Mouse (Mus musculus) gastrocnemius, adult 2 months (tissue): ENCODE measurements around the gene Scap. TPM values are rescaled to one million over a fixed set of nuclear protein-coding genes. Genes with fewer than 3 reads are reported as not detected.

Source experiments
- DNase-seq: peaks from one replicate; pipeline ENCODE4 v3.0.0; 2022
- H3K27ac ChIP-seq: fragments of 200-600 bp; 2 replicates; pipeline ENCODE4 v1.8.1; 2022; ENCODE audit warnings: mild to moderate bottlenecking
- H3K4me3 ChIP-seq: fragments of 200-600 bp; 2 replicates; pipeline ENCODE4 v1.8.1; 2022; ENCODE audit warnings: mild to moderate bottlenecking, moderate library complexity
- CTCF ChIP-seq: fragments of 200-600 bp; IDR thresholded peaks from 2 replicates; pipeline ENCODE4 v1.8.1; 2022; ENCODE audit warnings: antibody characterized with exemption, mild to moderate bottlenecking, moderate library complexity
- intact Hi-C: fragments of 180-260 bp; cut with DNase I; formaldehyde crosslinking; loops from one replicate; pipeline ENCODE4 v1.15.1; 2025
- total RNA-seq, 2 experiments: library from RNA; stranded (reverse); gene quantifications; 2 replicates each; pipeline ENCODE4 v1.2.3; 2021

The Scap gene
- total RNA-seq, 2 experiments from 2014 or later, result 16.6 to 17.0 TPM

DNA sequence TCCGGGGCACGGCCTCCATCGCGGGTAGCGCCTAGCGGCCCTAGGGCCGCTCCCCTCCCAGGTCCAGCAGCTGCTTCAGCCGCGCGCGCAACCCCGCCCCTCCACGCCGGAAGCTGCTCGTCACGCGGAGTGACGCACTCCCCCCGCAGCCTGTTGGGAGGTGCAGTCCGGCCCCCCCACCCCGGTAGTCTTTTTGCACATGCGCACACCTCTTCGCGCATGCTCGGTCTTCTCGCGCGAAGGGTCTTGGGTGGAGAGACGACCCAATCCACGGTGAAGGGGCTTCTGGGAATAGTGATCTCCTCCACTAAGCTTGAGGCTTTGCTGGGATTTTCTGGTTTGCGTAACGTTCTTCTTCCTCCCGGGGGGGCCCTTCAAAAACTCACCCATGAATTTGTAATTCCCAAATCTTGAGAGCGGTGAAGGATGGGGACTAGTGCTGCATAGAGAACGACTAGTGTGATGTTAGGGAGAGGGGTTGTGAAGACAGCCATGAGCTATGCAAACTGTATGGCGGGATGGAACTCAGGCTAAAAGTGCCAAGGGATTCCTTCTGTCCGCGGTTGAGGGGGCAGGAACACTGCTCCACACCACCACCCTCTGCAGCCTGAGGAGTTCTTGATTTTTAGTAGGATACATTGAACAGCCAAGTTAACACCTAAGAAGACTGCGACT is 75.1 kb downstream of the Scap start, which contains the start of gene Ptpn23:
Ptpn23 (minus strand) TSS at position 115 of the 675 bp plus-strand sequence.
- H3K4me3 ChIP-seq, result peak within 1 kb of the TSS; percentile 79
- intact Hi-C loops, result loop anchor here (5.0 kb wide), 1 partner anchor 76 kb away; the partner anchor contains the start of gene Scap
- no peak for TF ChIP-seq CTCF
- peak within 1 kb of the TSS; percentile 95 for H3K27ac ChIP-seq
- peak; percentile 97 for DNase-seq

DNA sequence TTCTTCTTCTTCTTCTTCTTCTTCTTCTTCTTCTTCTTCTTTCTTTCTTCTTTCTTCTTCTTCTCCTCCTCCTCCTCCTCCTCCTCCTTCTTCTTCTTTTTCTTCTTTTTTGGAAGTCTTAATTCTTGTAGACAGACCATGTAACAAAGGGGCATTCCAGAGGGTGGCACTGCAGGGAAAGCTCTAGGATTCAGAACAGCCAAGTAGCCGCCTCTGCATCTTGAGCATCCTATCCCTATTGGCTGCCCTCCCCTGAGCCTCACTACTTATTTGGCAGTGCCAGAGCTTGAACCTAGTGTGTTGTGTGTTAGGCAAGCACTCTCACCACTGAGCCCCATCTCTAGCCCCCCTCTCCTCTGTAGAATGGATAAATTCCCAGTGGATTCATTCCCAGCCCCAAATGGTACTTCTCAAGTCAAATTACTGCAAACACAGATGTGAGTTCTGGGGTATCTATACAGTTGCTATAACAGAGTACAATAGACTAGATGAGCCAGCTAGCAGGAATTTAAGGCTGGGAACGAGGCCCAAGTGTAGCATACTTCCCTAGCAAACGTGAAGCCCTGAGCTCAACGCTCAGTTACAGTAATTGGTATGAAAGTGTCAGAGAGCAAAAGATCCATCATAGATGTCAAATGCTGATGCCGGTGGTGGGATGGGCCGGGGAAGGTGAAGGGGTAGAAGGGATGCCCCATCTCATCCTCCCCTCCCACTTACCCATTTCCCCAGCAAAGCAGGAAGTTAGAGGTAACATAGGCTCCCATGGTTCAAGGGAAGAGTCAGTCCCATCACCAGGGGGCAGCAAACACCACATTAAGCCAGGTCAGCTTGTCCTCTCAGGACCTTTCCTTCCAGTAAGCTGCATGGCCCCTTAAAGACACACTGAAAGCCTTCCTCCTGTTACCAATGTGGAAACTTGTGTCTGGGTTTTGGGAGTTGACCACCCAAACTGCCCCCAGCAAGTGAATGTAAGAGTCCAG is 78.1 kb downstream of the Scap start:
- peak; percentile 87 for TF ChIP-seq CTCF
- intact Hi-C loops, result loop anchor here (1.0 to 5.0 kb wide), 5 partner anchors 220 to 461 kb away; no protein-coding TSS in a partner anchor
- DNase-seq, result peak; percentile 88

DNA sequence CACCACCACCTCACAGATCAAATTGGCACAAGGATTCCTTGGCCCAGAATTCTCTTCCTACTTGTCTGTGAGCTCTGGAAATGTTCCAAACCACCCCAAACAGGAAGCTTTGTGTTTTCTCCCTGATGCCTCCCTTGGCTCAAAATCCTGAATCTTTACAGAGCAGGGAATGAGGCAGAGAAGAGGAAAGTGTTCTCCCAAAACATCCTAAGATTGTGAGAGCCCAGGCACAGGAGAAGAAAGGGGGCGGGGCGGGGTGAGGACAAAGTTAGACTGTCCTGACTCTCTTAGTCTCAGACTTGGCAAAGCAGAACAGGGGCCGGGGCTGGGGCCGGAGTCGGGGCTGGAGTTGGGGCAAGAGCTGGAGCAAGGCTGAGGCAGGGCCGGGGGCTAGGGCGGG is 79.8 kb downstream of the Scap start:
- no peak for DNase-seq
- Histone ChIP-seq H3K27ac (no peak overlapping the region), H3K4me3 (no peak overlapping the region)
- no peak for TF ChIP-seq CTCF
- intact Hi-C loops, result loop anchor here (5.0 kb wide), 1 partner anchor 459 kb away; no protein-coding TSS in a partner anchor

More for the DNA sequence above, 78.1 kb downstream of the Scap start:
- Histone ChIP-seq H3K4me3 (no peak overlapping the region), H3K27ac (peak overlapping the region; percentile 24; the same call in 1 of the 2 replicates)

DNA sequence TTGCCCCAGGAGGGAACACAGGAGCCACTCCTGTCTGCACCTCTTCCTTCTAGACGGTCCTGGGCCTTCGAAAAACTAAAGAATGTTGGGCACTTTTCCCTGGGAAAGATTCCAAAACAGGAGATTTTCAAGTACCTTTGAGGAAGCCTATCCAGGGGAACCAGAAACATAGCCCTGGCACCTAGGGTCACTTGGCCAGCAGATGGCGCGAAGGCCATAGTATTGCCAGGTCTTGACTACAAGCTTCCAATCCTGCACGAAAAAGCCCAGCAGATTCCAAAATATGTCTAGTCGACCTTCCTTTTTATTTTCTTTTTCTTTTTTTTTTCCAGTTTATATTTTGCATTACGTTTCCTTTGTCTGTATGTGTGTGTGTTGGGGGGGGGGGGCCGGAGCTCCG is 80.7 kb downstream of the Scap start:
- intact Hi-C loops, result loop anchor here (5.0 kb wide), 1 partner anchor 459 kb away; no protein-coding TSS in a partner anchor
- Histone ChIP-seq H3K27ac (no peak overlapping the region), H3K4me3 (no peak overlapping the region)
- no peak for DNase-seq
- TF ChIP-seq CTCF, result peak; percentile 42

DNA sequence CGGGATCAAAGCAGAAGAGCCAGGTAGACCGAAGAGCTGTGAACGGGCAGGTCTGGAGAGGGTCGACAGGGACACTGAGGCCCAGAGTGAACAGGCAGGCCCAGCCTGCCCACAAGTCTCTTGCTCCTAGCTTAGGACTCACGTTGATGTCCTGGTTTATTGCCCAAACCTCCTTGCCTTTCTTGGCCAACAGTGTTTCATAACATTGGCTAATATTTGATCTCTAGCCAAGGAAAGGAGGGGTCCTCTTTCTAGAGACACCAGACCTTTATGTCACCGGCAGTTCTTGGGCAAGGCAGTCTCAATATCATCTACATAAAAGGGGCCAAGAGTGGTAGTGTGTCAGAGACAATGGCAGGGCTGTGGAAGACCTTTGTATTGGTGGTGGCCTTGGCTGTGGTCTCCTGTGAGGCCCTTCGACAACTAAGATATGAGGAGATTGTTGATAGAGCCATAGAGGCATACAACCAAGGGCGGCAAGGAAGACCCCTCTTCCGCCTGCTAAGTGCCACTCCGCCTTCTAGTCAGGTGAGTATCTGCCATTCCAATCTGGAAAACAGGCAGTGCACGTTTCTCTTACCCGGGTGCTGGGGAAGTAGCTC is 86.5 kb downstream of the Scap start, which contains the start of gene Ngp:
Ngp (plus strand) TSS at position 237 of the 602 bp plus-strand sequence.
- H3K27ac ChIP-seq, result no peak within 1 kb of the TSS
- intact Hi-C loops, result no loop called here
- TF ChIP-seq CTCF, result no peak
- H3K4me3 ChIP-seq, result no peak within 1 kb of the TSS
- DNase-seq, result no peak

DNA sequence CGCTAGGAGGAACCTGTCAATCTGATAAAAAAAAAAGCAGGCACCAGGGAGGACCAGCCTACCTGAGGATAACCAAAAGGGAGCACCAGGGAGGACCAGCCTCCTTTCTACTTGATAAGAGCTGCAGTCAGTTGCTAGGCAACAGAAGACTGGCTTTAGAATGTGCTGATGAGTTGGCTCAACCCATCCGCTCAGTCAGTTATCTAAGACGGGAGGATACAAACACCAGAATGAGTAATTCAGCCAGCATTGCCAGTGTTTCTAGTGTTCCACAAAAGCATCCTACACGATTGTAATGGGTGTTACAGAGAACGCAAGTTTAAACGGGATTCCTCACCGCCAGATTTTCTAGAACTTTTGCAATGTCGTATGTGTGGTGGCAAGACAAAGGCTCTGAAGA is 98.2 kb downstream of the Scap start:
- no peak for TF ChIP-seq CTCF
- no peak overlapping the region for H3K27ac ChIP-seq
- no peak for DNase-seq
- no peak overlapping the region for H3K4me3 ChIP-seq
- intact Hi-C loops, result no loop called here

DNA sequence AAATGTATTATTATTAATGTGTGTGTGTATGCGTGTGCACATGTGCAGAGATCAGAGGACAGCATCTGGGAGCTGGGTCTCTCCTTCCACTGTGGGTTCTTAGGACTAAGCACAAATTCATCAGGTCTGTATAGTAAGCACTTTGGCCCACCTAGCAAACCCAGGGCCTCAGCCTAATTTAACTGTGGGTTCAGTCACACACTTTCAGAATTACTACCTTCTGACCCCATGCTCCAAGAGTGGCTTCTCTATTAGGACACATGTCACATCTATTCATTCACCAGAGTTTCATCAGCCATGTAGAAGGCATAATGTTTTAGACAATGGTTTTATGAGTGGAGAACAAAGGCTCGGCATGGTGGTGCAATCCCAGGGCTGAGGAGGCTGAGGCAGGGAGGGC is 100.0 kb downstream of the Scap start:
- no peak for TF ChIP-seq CTCF
- Histone ChIP-seq H3K4me3 (no peak overlapping the region), H3K27ac (no peak overlapping the region)
- intact Hi-C loops, result no loop called here
- DNase-seq, result no peak

Other genes starting within 250 kb of the Scap start
- 10 to 100 TPM; 21.0 to 25.6 TPM for gene Smarcc1, start 215.6 kb upstream of the Scap start, total RNA-seq
- gene Dhx30, start 215.5 kb upstream of the Scap start, total RNA-seq, result 10 to 100 TPM; 28.2 to 35.5 TPM
- under 1 TPM in 1 of 2 experiments, not detected in 1; 0.25 TPM for gene Cspg5, start 89.5 kb upstream of the Scap start, total RNA-seq
- 1 to 10 TPM; 2.6 to 3.3 TPM for gene Elp6, start 28.1 kb upstream of the Scap start, total RNA-seq
- gene Ptpn23, start 74.9 kb downstream of the Scap start, total RNA-seq, result 10 to 100 TPM in 1 of 2 experiments, 1 to 10 TPM in 1; 8.5 to 10.0 TPM
- not detected for gene Ngp, start 86.5 kb downstream of the Scap start, total RNA-seq
- 1 to 10 TPM; 7.2 to 8.6 TPM for gene Klhl18, start 143.4 kb downstream of the Scap start, total RNA-seq
- under 1 TPM in 1 of 2 experiments, not detected in 1; 0.08 TPM for gene Kif9, start 143.7 kb downstream of the Scap start, total RNA-seq
- 10 to 100 TPM; 32.9 to 35.4 TPM for gene Setd2, start 199.3 kb downstream of the Scap start, total RNA-seq